Mouse (Mus musculus): ENCODE data around the gene Ebf1. TPM values are rescaled to one million over a fixed set of nuclear protein-coding genes. Genes with fewer than 3 reads are reported as not detected.

The Ebf1 gene
- total RNA-seq, 2 experiments from 2014 or later = 13.4 to 14.4 TPM

DNA sequence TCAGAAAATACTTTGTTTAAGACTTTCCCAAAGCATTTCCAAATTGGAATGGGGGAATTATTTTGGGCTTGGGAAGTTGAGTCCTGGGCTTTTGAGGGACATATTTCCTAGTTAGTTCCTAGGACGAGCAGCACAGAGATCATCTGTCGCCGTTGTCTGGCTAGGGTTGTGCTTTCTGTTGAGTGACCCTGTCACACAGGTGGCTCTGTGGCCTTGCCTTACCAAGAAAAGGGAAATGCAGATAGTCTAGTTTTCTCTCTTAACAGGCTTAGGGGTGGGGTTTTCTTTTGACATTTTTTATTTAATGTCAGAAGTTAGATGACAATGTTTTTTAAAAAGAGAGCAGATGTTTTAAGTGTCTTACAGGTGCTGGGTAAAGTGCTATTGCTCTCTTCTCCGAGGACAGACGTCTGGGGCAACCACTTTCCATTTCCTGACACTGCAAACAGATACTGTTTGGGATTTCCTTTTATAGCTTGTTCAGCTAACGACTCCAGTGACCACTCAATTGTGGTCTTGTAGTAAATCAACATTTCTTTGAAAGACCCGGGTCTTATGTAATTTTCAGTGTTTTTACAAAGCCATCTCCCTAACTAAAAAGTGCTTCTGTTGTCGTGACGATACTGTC lies 264.1 kb downstream of the Ebf1 start:
- no peak for DNase-seq
- intact Hi-C loops (cut with DNase I) = no loop called here

- no peak for DNase-seq
- intact Hi-C loops (cut with DNase I) = no loop called here
Observed at GRCm38 (mm10) chr11:44882476-44882970, 265.4 kb downstream of the Ebf1 start.

GRCm38 (mm10) chr11:44884337-44884736 lies 267.2 kb downstream of the Ebf1 start:
- no peak for DNase-seq
- intact Hi-C loops (cut with DNase I) = no loop called here

GRCm38 (mm10) chr11:44886897-44887296 lies 269.8 kb downstream of the Ebf1 start:
- intact Hi-C loops (cut with DNase I) = no loop called here
- DNase-seq = no peak

DNA sequence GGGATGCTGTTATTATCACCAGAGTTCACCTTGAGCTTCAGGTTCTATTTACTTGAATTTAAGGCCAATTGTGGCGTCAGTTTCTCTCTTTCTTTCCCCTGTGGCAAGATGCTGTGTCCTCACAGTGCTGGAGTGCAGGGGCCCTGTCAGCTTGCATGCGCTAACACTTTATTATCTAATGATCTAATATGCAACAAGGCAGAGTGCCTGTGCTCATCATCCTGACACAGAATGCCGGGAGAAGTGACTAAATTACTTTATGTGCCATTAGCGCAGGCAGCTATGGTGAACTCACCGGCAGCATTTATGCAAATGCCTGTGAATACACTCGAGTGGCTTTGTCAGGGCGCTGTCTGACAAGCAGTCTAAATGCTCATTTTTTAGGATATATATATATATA lies 270.6 kb downstream of the Ebf1 start:
- intact Hi-C loops (cut with DNase I) = no loop called here
- DNase-seq = no peak

GRCm38 (mm10) chr11:44888390-44888789 lies 271.3 kb downstream of the Ebf1 start:
- intact Hi-C loops (cut with DNase I) = no loop called here

DNA sequence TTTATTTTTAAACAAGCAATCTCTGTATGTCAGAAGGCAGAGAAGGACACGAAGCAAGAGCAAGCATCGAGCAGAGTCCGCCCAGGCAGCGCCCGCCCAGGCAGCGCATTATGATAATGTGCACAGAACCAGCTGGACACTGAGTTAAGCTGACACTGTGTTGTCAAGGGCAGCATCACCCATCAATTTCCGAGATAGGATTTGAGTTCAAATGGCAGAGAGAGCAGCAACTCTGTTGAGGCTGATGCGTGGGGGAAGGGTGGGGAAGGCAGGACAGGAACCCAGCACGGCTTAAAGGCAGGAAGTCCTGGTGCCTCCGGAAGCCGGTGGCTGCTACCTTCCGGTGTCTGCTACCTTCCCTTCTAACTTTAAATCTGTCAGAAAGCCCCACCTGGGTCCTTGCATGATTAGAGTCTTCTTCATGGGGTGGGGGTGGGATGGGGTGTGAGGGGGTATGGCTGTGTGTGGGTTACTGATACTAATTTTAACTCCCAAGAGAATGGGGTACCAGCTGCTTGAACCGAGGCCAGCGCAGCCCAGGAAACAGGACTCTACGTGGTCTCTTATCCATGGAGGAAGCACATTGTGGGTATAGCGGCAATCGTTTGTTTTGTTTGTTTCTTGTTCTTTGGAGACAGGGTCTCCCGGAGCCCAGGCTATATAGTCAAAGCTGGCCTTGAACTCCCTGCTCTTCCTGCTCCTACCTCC lies 275.9 kb downstream of the Ebf1 start:
- DNase-seq = peak; percentile 12 to 24
- intact Hi-C loops (cut with DNase I) = loop anchor here (10.0 kb wide), 1 partner anchor 112 kb away; no protein-coding TSS in a partner anchor

More at GRCm38 (mm10) chr11:44888390-44888789, 271.3 kb downstream of the Ebf1 start:
- DNase-seq = no peak

- no peak for DNase-seq
- intact Hi-C loops (cut with DNase I) = loop anchor here (10.0 kb wide), 1 partner anchor 111 kb away; no protein-coding TSS in a partner anchor
Observed at GRCm38 (mm10) chr11:44893986-44894385, 276.9 kb downstream of the Ebf1 start.

- intact Hi-C loops (cut with DNase I) = loop anchor here (10.0 kb wide), 1 partner anchor 110 kb away; no protein-coding TSS in a partner anchor
- DNase-seq = no peak
Observed at GRCm38 (mm10) chr11:44894798-44895197, 277.7 kb downstream of the Ebf1 start.

DNA sequence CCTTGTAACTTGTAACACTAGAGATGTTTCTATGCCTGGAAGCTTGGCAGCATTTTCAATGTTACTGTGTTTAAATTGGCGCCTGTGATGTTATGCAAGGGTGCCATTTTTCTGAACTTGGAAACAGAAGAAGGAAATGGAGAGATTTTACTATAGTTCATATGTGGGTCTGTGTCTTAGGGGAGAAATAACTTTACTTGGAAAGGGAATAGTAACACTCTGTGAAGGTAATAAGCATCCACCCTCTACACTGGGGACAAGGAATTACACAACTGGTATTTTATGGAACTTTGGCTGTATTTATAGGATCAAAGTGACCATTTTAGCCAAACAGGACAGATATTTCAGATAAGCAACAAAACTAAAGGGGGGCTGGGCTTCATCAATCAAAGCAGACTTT lies 278.8 kb downstream of the Ebf1 start:
- intact Hi-C loops (cut with DNase I) = loop anchor here (2.0 to 10.0 kb wide), 2 partner anchors 109 to 283 kb away; no protein-coding TSS in a partner anchor
- DNase-seq = no peak

DNA sequence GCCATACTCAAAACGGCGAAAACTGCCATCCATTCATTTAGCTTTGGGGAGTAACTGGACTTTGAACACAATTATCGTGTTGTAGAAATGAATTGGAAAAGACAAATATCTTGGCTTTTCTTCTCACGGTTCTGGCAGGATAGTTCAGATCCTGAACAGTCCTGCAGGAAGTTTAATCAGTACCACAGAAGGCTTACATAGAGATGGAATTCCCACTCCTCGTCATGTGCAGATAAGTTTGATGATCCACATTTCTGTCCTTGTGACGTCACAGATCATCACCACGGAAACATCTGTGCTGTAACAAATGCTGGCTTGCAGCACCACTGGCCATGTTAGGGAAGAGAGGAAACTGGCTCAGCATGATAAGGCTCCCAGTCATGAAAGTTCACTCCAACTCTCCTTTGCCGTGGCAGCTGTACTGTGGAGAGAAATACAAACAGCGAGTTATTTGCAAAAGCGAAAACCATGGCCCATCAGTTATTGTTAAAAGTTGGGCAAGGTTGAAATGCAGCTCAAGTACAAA lies 280.1 kb downstream of the Ebf1 start:
- intact Hi-C loops (cut with DNase I) = loop anchor here (2.0 to 10.0 kb wide), 2 partner anchors 108 to 284 kb away; no protein-coding TSS in a partner anchor
- peak; percentile 37 to 46 for DNase-seq

DNA sequence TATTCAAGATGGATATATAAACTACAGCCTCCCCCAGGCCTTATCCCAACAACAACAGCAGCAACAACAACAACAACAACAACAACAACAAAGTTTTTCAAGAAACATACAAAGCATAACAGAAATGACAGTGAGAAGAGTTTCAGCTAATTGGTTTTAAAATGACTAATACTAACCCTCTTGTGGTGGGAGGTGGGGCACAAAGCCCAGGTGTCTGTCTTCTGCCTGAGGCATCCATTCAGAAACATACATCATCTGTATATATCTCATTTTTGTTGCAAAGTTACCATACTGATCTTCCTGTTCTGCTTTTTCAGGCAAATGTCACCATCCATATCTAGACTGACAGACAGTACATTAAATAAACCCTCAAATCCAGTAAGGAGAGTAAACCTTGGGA lies 282.4 kb downstream of the Ebf1 start:
- intact Hi-C loops (cut with DNase I) = loop anchor here (10.0 kb wide), 1 partner anchor 105 kb away; no protein-coding TSS in a partner anchor
- DNase-seq = no peak

DNA sequence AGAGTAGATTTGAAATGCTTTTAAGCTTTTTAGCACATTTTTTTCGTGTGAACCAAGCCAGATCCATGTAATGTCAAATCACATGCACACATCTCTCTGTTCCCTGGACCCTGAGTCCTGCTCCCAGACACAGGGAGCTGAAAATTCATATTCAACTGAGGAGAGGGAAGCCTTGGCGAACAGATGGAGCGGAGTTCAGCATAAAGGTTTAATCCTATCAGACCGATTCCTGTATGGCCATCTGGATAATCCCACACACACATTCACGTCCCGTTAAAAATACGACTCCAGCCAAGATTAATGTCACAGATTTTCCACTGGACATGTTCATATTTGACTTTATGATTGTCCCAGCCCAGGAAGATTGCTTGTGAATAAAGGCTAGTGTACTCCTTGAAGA lies 282.8 kb downstream of the Ebf1 start:
- no peak for DNase-seq

GRCm38 (mm10) chr11:44900496-44900895 lies 283.4 kb downstream of the Ebf1 start:
- no peak for DNase-seq
- intact Hi-C loops (cut with DNase I) = no loop called here

More for the DNA sequence above, 282.8 kb downstream of the Ebf1 start:
- intact Hi-C loops (cut with DNase I) = loop anchor here (10.0 kb wide), 1 partner anchor 105 kb away; no protein-coding TSS in a partner anchor

- intact Hi-C loops (cut with DNase I) = no loop called here
- no peak for DNase-seq
Observed at GRCm38 (mm10) chr11:44901715-44902114, 284.6 kb downstream of the Ebf1 start.

DNA sequence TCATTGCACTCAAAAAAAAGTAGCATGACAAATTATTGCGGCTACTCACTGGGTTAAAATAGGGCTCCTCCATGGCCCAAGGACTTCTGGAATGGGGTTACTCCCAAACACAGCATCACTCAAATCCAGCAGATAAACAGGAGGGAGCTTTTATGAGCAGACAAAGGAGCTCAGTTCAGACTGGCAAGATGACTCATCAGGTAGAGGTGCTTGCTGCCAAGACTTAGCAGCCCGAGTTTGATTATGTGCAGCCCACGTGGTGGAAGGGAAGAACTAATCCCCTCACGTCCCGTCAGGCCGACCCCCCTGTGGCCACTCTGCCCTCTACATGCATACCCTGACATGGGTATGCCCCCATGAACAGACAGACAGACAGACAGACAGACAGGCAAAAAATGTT lies 285.0 kb downstream of the Ebf1 start:
- intact Hi-C loops (cut with DNase I) = no loop called here
- no peak for DNase-seq

- intact Hi-C loops (cut with DNase I) = no loop called here
- no peak for DNase-seq
Observed at GRCm38 (mm10) chr11:44904121-44904520, 287.0 kb downstream of the Ebf1 start.

DNA sequence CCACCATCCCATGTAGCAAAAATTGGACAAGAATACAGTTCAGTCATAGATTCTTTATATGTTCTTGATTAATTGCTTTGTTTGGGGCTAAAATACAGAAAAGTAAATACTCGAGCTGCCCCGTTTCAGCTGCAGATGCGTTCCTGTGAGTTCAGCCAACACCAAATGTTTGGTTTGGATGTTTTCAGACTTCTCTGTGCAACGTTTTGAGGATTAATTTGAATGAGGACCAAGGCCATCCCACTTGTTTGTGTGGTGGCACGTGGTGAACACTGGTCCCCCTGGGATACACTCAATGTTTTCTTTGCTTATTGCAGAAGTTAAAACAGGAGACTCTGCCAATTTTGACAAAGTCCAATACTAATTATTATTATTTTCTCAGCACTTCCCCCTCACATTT lies 289.3 kb downstream of the Ebf1 start:
- peak; percentile 20 to 44 for DNase-seq
- intact Hi-C loops (cut with DNase I) = no loop called here

DNA sequence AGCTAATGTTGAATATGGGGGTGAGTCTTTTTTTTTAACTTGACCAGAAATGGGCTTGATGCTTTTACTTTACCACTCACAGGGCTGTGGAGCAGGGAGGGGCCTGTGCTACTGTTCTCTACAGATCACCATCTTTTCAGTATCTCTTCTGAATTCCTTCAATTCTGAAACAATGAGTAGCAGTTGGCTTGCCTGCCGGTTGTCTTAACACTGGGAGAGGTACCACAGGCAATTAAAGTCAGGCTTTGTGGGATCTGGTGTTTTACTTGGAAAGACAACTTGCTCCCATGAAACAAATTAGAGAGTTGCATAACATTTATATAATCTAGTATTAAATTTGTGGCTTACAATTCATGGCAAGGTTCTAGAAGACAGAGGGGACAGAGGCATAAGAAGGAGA lies 294.6 kb downstream of the Ebf1 start:
- intact Hi-C loops (cut with DNase I) = no loop called here
- DNase-seq = no peak

- intact Hi-C loops (cut with DNase I) = no loop called here
- DNase-seq = no peak
Observed at GRCm38 (mm10) chr11:44913806-44914205, 296.7 kb downstream of the Ebf1 start.

- intact Hi-C loops (cut with DNase I) = no loop called here
- DNase-seq = peak; percentile 18 to 49
Observed at GRCm38 (mm10) chr11:44917059-44917458, 299.9 kb downstream of the Ebf1 start.
